Mouse (Mus musculus) lung, embryonic 16.5 days (tissue): ENCODE measurements at regions not wholly inside any gene's neighbourhood (a gene's known extent, or its start where the extent isn't known, plus 50 kb on each side); places are given as distances from the start of the nearest gene placed in this dataset.

Experiments used
- ATAC-seq: fragments of 200-750 bp; cut with Nextera tagmentation; 2 replicates; pipeline ENCODE4 v1.8.0; 2017; ENCODE audit warnings: low read depth, mild to moderate bottlenecking, moderate library complexity
- H3K27ac ChIP-seq: fragments of 300-500 bp; sonication (generic); 2 replicates; pipeline ENCODE4 v1.5.1; 2014; ENCODE audit warnings: mild to moderate bottlenecking, control low read depth, low read length
- H3K27me3 ChIP-seq: fragments of 300-500 bp; sonication (generic); 2 replicates; pipeline ENCODE4 v1.6.1; 2014; ENCODE audit warnings: low read depth, low read length, mixed read lengths; ENCODE audit not compliant: control insufficient read depth, insufficient read depth
- H3K36me3 ChIP-seq: fragments of 300-500 bp; sonication (generic); 2 replicates; pipeline ENCODE4 v1.6.1; 2014; ENCODE audit warnings: low read length; ENCODE audit not compliant: control insufficient read depth, insufficient read depth
- H3K4me1 ChIP-seq: fragments of 300-500 bp; sonication (generic); replicated peaks from 2 replicates; pipeline ENCODE4 v1.6.1; 2014; ENCODE audit warnings: low read length, mixed read lengths; ENCODE audit not compliant: control insufficient read depth, insufficient read depth
- H3K4me2 ChIP-seq: fragments of 300-500 bp; sonication (generic); 2 replicates; pipeline ENCODE4 v1.6.1; 2014; ENCODE audit warnings: low read depth, low read length, control low read depth
- H3K4me3 ChIP-seq: fragments of 300-500 bp; sonication (generic); 2 replicates; pipeline ENCODE4 v1.5.1; 2014; ENCODE audit warnings: mild to moderate bottlenecking, low read length, control low read depth
- H3K9ac ChIP-seq: fragments of 300-500 bp; sonication (generic); 2 replicates; pipeline ENCODE4 v1.6.1; 2014; ENCODE audit warnings: low read length, control low read depth
- H3K9me3 ChIP-seq: fragments of 300-500 bp; sonication (generic); 2 replicates; pipeline ENCODE4 v1.6.1; 2016; ENCODE audit warnings: low read length; ENCODE audit not compliant: control insufficient read depth
- WGBS: fragments of 180-500 bp; shearing (Covaris S2); extraction: QIAGEN DNeasy Blood & Tissue Kit; methylation state at CpG from one replicate; pipeline ENCODE4 v1.1.7; 2014; 5-methylcytosine and 5-hydroxymethylcytosine counted together

- Histone ChIP-seq H3K27ac (no peak overlapping the region), H3K4me3 (no peak overlapping the region), H3K36me3 (no peaks in the 10 kb centered on the region), H3K9ac (no peak overlapping the region), H3K4me1 (no peaks in the 10 kb centered on the region), H3K4me2 (no peak overlapping the region), H3K27me3 (no peaks in the 10 kb centered on the region), H3K9me3 (no peaks in the 10 kb centered on the region)
- WGBS: 59% methylated on average over 1 of the region's 1 CpGs
- no peak for ATAC-seq
These were observed 179.6 kb upstream of the Cxadr start for GRCm38 (mm10) chr16:78121668-78122067.

- H3K4me3 ChIP-seq: no peak overlapping the region
- H3K4me1 ChIP-seq: no peaks in the 10 kb centered on the region
- ATAC-seq: peak; percentile 28; the same call in 1 of the 2 replicates
These were observed 180.9 kb upstream of the Cxadr start for GRCm38 (mm10) chr16:78120346-78120899.

GRCm38 (mm10) chr16:78104246-78104645 lies 197.0 kb upstream of the Cxadr start:
- no peak overlapping the region for H3K9ac ChIP-seq
- H3K27ac ChIP-seq: no peak overlapping the region
- no peak for ATAC-seq
- no peak overlapping the region for H3K4me2 ChIP-seq
- no peaks in the 10 kb centered on the region for H3K9me3 ChIP-seq
- peaks cover 5% of the 10 kb centered on the region; the same call in 1 of the 2 replicates for H3K4me1 ChIP-seq
- H3K36me3 ChIP-seq: no peaks in the 10 kb centered on the region
- H3K4me3 ChIP-seq: no peak overlapping the region
- H3K27me3 ChIP-seq: no peaks in the 10 kb centered on the region; the same call in 1 of the 2 replicates

More at GRCm38 (mm10) chr16:78120346-78120899, 180.9 kb upstream of the Cxadr start:
- no peak overlapping the region for H3K9ac ChIP-seq
- no peaks in the 10 kb centered on the region for H3K9me3 ChIP-seq
- H3K36me3 ChIP-seq: no peaks in the 10 kb centered on the region
- WGBS: 43% methylated on average over 2 of the region's 2 CpGs
- H3K27me3 ChIP-seq: no peaks in the 10 kb centered on the region
- no peak overlapping the region for H3K4me2 ChIP-seq
- H3K27ac ChIP-seq: no peak overlapping the region

- 19% methylated on average over 14 of the region's 14 CpGs for WGBS
- H3K9ac ChIP-seq: peak overlapping the region; percentile 43; the same call in 1 of the 2 replicates
- H3K9me3 ChIP-seq: no peaks in the 10 kb centered on the region
- peak overlapping the region; percentile 60 for H3K4me2 ChIP-seq
- peak; percentile 88 for ATAC-seq
- no peaks in the 10 kb centered on the region for H3K36me3 ChIP-seq
- H3K27me3 ChIP-seq: no peaks in the 10 kb centered on the region; the same call in 1 of the 2 replicates
- H3K4me3 ChIP-seq: peak overlapping the region; percentile 39
- H3K27ac ChIP-seq: peak overlapping the region; percentile 50
- H3K4me1 ChIP-seq: peaks cover 5% of the 10 kb centered on the region; the same call in 1 of the 2 replicates
These were observed 199.6 kb upstream of the Cxadr start for GRCm38 (mm10) chr16:78101415-78102326.

GRCm38 (mm10) chr16:78099842-78100241 lies 201.4 kb upstream of the Cxadr start:
- ATAC-seq: no peak
- Histone ChIP-seq H3K4me1 (peaks cover 5% of the 10 kb centered on the region; the same call in 1 of the 2 replicates), H3K9me3 (no peaks in the 10 kb centered on the region), H3K4me2 (no peak overlapping the region), H3K27me3 (no peaks in the 10 kb centered on the region; the same call in 1 of the 2 replicates), H3K4me3 (no peak overlapping the region), H3K36me3 (no peaks in the 10 kb centered on the region), H3K9ac (no peak overlapping the region), H3K27ac (no peak overlapping the region)
- WGBS: 88% methylated on average over 2 of the region's 2 CpGs

GRCm38 (mm10) chr16:78099114-78099513 lies 202.2 kb upstream of the Cxadr start:
- Histone ChIP-seq H3K27ac (no peak overlapping the region), H3K27me3 (no peaks in the 10 kb centered on the region; the same call in 1 of the 2 replicates), H3K36me3 (no peaks in the 10 kb centered on the region), H3K9me3 (no peaks in the 10 kb centered on the region), H3K4me1 (peaks cover 5% of the 10 kb centered on the region; the same call in 1 of the 2 replicates), H3K4me3 (no peak overlapping the region), H3K4me2 (no peak overlapping the region), H3K9ac (no peak overlapping the region)
- ATAC-seq: no peak
- 54% methylated on average over 6 of the region's 6 CpGs for WGBS

GRCm38 (mm10) chr16:78098555-78098954 lies 202.7 kb upstream of the Cxadr start:
- H3K27me3 ChIP-seq: no peaks in the 10 kb centered on the region; the same call in 1 of the 2 replicates
- H3K4me2 ChIP-seq: no peak overlapping the region
- no peak overlapping the region for H3K27ac ChIP-seq
- no peaks in the 10 kb centered on the region for H3K9me3 ChIP-seq
- no peak overlapping the region for H3K9ac ChIP-seq
- ATAC-seq: no peak
- no peak overlapping the region for H3K4me3 ChIP-seq
- peaks cover 5% of the 10 kb centered on the region; the same call in 1 of the 2 replicates for H3K4me1 ChIP-seq
- no peaks in the 10 kb centered on the region for H3K36me3 ChIP-seq
- 78% methylated on average over 6 of the region's 6 CpGs for WGBS

GRCm38 (mm10) chr16:78096571-78096970 lies 204.7 kb upstream of the Cxadr start:
- Histone ChIP-seq H3K4me3 (no peak overlapping the region), H3K9ac (no peak overlapping the region), H3K4me1 (peaks cover under 1% of the 10 kb centered on the region; the same call in 1 of the 2 replicates), H3K9me3 (no peaks in the 10 kb centered on the region), H3K27ac (no peak overlapping the region), H3K36me3 (no peaks in the 10 kb centered on the region), H3K27me3 (no peaks in the 10 kb centered on the region; the same call in 1 of the 2 replicates), H3K4me2 (no peak overlapping the region)
- WGBS: 16% methylated on average over 1 of the region's 1 CpGs
- ATAC-seq: no peak

GRCm38 (mm10) chr16:78090155-78090554 lies 211.1 kb upstream of the Cxadr start:
- Histone ChIP-seq H3K4me3 (no peak overlapping the region), H3K9ac (no peak overlapping the region), H3K4me1 (no peaks in the 10 kb centered on the region), H3K36me3 (no peaks in the 10 kb centered on the region), H3K27me3 (no peaks in the 10 kb centered on the region), H3K4me2 (no peak overlapping the region), H3K27ac (no peak overlapping the region), H3K9me3 (no peaks in the 10 kb centered on the region)
- ATAC-seq: no peak
- 76% methylated on average over 3 of the region's 3 CpGs for WGBS
